Mouse (Mus musculus) CH12.LX (cell line): ENCODE measurements at regions not wholly inside any gene's neighbourhood (a gene's known extent, or its start where the extent isn't known, plus 50 kb on each side); places are given as distances from the start of the nearest gene placed in this dataset.

ENCODE experiments used
- DNase-seq: peaks from one replicate; pipeline ENCODE4 v3.0.0-alpha.2; 2013; ENCODE audit errors: extremely low read depth
- H3K27ac ChIP-seq: 2 replicates; pipeline ENCODE4 v1.5.1; 2012; ENCODE audit warnings: low read depth, mild to moderate bottlenecking, control low read depth, moderate library complexity; ENCODE audit not compliant: insufficient read depth
- H3K27me3 ChIP-seq: replicated peaks from 2 replicates; pipeline ENCODE3; 2012; ENCODE audit warnings: inconsistent platforms
- H3K36me3 ChIP-seq, 2 experiments: replicated peaks in 1 of 2; 2 replicates each; pipeline versions ENCODE3 to v1.6.1; 2012; ENCODE audit warnings: inconsistent platforms in 1 of 2, low read length in 1 of 2, mild to moderate bottlenecking in 1 of 2, mixed read lengths in 1 of 2, moderate library complexity in 1 of 2; ENCODE audit not compliant: control insufficient read depth in 1 of 2, insufficient read depth in 1 of 2
- H3K4me1 ChIP-seq, 2 experiments: 2 replicates each; pipeline ENCODE4 v1.6.1; 2012; ENCODE audit warnings: inconsistent platforms in 1 of 2, moderate library complexity in 1 of 2; ENCODE audit not compliant: insufficient read depth in 2 of 2, control insufficient read depth in 1 of 2
- H3K4me2 ChIP-seq: 2 replicates; pipeline ENCODE4 v1.6.1; 2012; ENCODE audit warnings: low read depth, mild to moderate bottlenecking, control low read depth; ENCODE audit not compliant: poor library complexity, insufficient read depth, severe bottlenecking
- H3K4me3 ChIP-seq, 3 experiments: fragments of 150-350 bp in 1 of 3; sonication (generic) in 1 of 3; replicated peaks in 1 of 3; 2 replicates each; pipeline versions ENCODE3 to v1.5.1; 2011 to 2012; ENCODE audit warnings: low read depth in 2 of 3, low read length in 2 of 3, mild to moderate bottlenecking in 2 of 3, moderate library complexity in 2 of 3, control low read depth in 1 of 3, improper control_type of control experiment in 1 of 3, inconsistent platforms in 1 of 3, mixed read lengths in 1 of 3; ENCODE audit not compliant: poor library complexity in 1 of 3
- H3K79me2 ChIP-seq: replicated peaks from 2 replicates; pipeline ENCODE4 v1.6.1; 2012; ENCODE audit warnings: mild to moderate bottlenecking, moderate library complexity; ENCODE audit not compliant: control insufficient read depth, poor library complexity, insufficient read depth, severe bottlenecking; ENCODE audit errors: extremely low read depth
- H3K9ac ChIP-seq: 2 replicates; pipeline ENCODE4 v1.6.1; 2012; ENCODE audit warnings: low read depth, mild to moderate bottlenecking, control low read depth, moderate library complexity; ENCODE audit not compliant: insufficient read depth
- H3K9me3 ChIP-seq: replicated peaks from 2 replicates; pipeline ENCODE3; 2012; ENCODE audit warnings: low read length, inconsistent platforms, mixed read lengths
- CHD2 ChIP-seq: IDR thresholded peaks from 2 replicates; pipeline ENCODE4 v1.6.1; 2011; ENCODE audit warnings: low read length, improper control_type of control experiment
- CTCF ChIP-seq, 2 experiments: IDR thresholded peaks in 1 of 2; conservative IDR thresholded peaks in 1 of 2; 2 replicates each; pipeline ENCODE4 v1.5.1; 2011 to 2012; ENCODE audit warnings: low read depth in 2 of 2, low read length in 2 of 2, improper control_type of control experiment in 1 of 2, inconsistent platforms in 1 of 2, mild to moderate bottlenecking in 1 of 2, moderate library complexity in 1 of 2
- ELF1 ChIP-seq: IDR thresholded peaks from 2 replicates; pipeline ENCODE4 v1.6.1; 2014; ENCODE audit warnings: low read depth, mild to moderate bottlenecking, inconsistent platforms, low read length, improper control_type of control experiment
- EP300 ChIP-seq: IDR thresholded peaks from 2 replicates; pipeline ENCODE4 v1.6.1; 2011; ENCODE audit warnings: low read length, improper control_type of control experiment
- ETS1 ChIP-seq: conservative IDR thresholded peaks from 2 replicates; pipeline ENCODE4 v1.6.1; 2012; ENCODE audit warnings: low read depth, mild to moderate bottlenecking, inconsistent platforms, low read length, improper control_type of control experiment, moderate library complexity
- HCFC1 ChIP-seq: IDR thresholded peaks from 2 replicates; pipeline ENCODE4 v1.6.1; 2012; ENCODE audit warnings: low read depth, mild to moderate bottlenecking, inconsistent platforms, low read length, improper control_type of control experiment
- IRF4 ChIP-seq: IDR thresholded peaks from 2 replicates; pipeline ENCODE4 v1.6.1; 2014; ENCODE audit warnings: low read depth, mild to moderate bottlenecking, inconsistent platforms, low read length, improper control_type of control experiment
- JUN ChIP-seq: IDR thresholded peaks from 2 replicates; pipeline ENCODE4 v1.6.1; 2011; ENCODE audit warnings: low read depth, mild to moderate bottlenecking, low read length, improper control_type of control experiment, moderate library complexity; ENCODE audit not compliant: insufficient read depth
- JUND ChIP-seq: conservative IDR thresholded peaks from 2 replicates; pipeline ENCODE4 v1.6.1; 2011; ENCODE audit warnings: low read depth, low read length, improper control_type of control experiment
- KAT2A ChIP-seq: IDR thresholded peaks from 2 replicates; pipeline ENCODE4 v1.6.1; 2012; ENCODE audit warnings: low read length, improper control_type of control experiment, inconsistent platforms; ENCODE audit not compliant: insufficient replicate concordance
- MAFK ChIP-seq: IDR thresholded peaks from 2 replicates; pipeline ENCODE4 v1.6.1; 2011; ENCODE audit warnings: low read length, improper control_type of control experiment; ENCODE audit not compliant: insufficient replicate concordance
- MAZ ChIP-seq: IDR thresholded peaks from 2 replicates; pipeline ENCODE4 v1.6.1; 2012; ENCODE audit warnings: low read depth, mild to moderate bottlenecking, inconsistent platforms, low read length, improper control_type of control experiment, moderate library complexity
- MEF2A ChIP-seq: IDR thresholded peaks from 2 replicates; pipeline ENCODE4 v1.6.1; 2014; ENCODE audit warnings: low read depth, mild to moderate bottlenecking, inconsistent platforms, low read length, improper control_type of control experiment, borderline replicate concordance
- MYC ChIP-seq: IDR thresholded peaks from 2 replicates; pipeline ENCODE4 v1.6.1; 2011; ENCODE audit warnings: low read depth, mild to moderate bottlenecking, improper control_type of control experiment, low read length
- NELFE ChIP-seq: IDR thresholded peaks from 2 replicates; pipeline ENCODE4 v1.6.1; 2011; ENCODE audit warnings: low read depth, low read length, improper control_type of control experiment
- NRF1 ChIP-seq: IDR thresholded peaks from 2 replicates; pipeline ENCODE4 v1.6.1; 2014; ENCODE audit warnings: low read depth, mild to moderate bottlenecking, inconsistent platforms, low read length, improper control_type of control experiment, moderate library complexity
- POLR2A ChIP-seq: IDR thresholded peaks from 2 replicates; pipeline ENCODE4 v1.6.1; 2011; ENCODE audit warnings: low read depth, mild to moderate bottlenecking, improper control_type of control experiment, low read length
- POLR2AphosphoS2 ChIP-seq: IDR thresholded peaks from 2 replicates; pipeline ENCODE4 v1.6.1; 2011; ENCODE audit warnings: low read depth, low read length, improper control_type of control experiment
- SIN3A ChIP-seq: IDR thresholded peaks from 2 replicates; pipeline ENCODE4 v1.6.1; 2012; ENCODE audit warnings: low read length, improper control_type of control experiment, inconsistent platforms
- SMC3 ChIP-seq: IDR thresholded peaks from 2 replicates; pipeline ENCODE4 v1.6.1; 2011; ENCODE audit warnings: low read depth, low read length, improper control_type of control experiment
- TBP ChIP-seq: conservative IDR thresholded peaks from 2 replicates; pipeline ENCODE4 v1.6.1; 2011; ENCODE audit warnings: low read depth, low read length, improper control_type of control experiment
- TCF12 ChIP-seq: IDR thresholded peaks from 2 replicates; pipeline ENCODE4 v1.6.1; 2014; ENCODE audit warnings: low read depth, mild to moderate bottlenecking, inconsistent platforms, low read length, improper control_type of control experiment
- UBTF ChIP-seq: IDR thresholded peaks from 2 replicates; pipeline ENCODE4 v1.6.1; 2012; ENCODE audit warnings: low read depth, mild to moderate bottlenecking, inconsistent platforms, low read length, improper control_type of control experiment, moderate library complexity
- USF1 ChIP-seq: IDR thresholded peaks from 2 replicates; pipeline ENCODE4 v1.6.1; 2014; ENCODE audit warnings: low read depth, mild to moderate bottlenecking, inconsistent platforms, low read length, improper control_type of control experiment
- USF2 ChIP-seq: conservative IDR thresholded peaks from 2 replicates; pipeline ENCODE4 v1.6.1; 2011; ENCODE audit warnings: low read depth, low read length, improper control_type of control experiment
- dilution Hi-C: fragments of 300-500 bp; cut with MboI; formaldehyde crosslinking; loops from 2 replicates; pipeline ENCODE4 v1.14.3; 2020; ENCODE audit warnings: low sequenced_read_pairs; ENCODE audit not compliant: extremely low pct_unique_long_range_greater_than_20kb, extremely low pct_ligation_motif_present
- in situ Hi-C: fragments of 300-500 bp; cut with MboI; formaldehyde crosslinking; loops from 3 replicates; pipeline ENCODE4 v1.14.3; 2019; ENCODE audit warnings: low sequenced_read_pairs, low pct_ligation_motif_present, low pct_unique_long_range_greater_than_20kb, mixed read lengths

DNA sequence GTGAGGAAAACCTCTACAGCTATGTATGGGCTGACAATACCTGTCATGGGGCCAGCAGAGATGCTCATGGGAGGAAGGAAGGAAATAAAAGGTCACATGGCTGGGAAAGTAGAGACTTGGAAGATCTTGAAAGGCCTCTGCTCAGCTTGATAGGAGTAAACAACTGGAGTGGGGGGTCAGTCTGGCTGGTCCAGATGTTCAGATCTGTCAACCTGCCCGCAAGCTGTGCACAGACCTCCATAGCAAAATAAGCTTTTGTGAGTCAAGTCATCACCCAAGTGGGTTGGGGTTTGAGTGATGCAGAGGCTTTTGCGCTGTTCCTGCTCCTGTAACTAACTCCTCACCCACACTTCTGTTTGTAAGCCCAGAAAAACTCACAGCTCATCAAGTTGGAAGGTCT lies 179.9 kb upstream of the Cenpe start:
- no peaks in the 10 kb centered on the region for H3K36me3 ChIP-seq
- TF ChIP-seq JUN (no peak), ETS1 (no peak), NELFE (no peak)
- TF ChIP-seq, all 38 proteins: peak for 0
- in situ Hi-C loops = no loop called here
- H3K79me2 ChIP-seq = no peaks in the 10 kb centered on the region
- no peak for DNase-seq
- H3K27ac ChIP-seq = no peak overlapping the region
- dilution Hi-C loops = no loop called here
- no peaks in the 10 kb centered on the region for H3K27me3 ChIP-seq
- no peaks in the 10 kb centered on the region for H3K4me1 ChIP-seq
- H3K9ac ChIP-seq = no peak overlapping the region
- no peaks in the 10 kb centered on the region for H3K9me3 ChIP-seq
- H3K4me3 ChIP-seq = no peak overlapping the region
- no peak overlapping the region for H3K4me2 ChIP-seq

GRCm38 (mm10) chr3:135037383-135037782 lies 175.0 kb upstream of the Cenpe start:
- dilution Hi-C loops (no loop called here), in situ Hi-C loops (no loop called here)

DNA sequence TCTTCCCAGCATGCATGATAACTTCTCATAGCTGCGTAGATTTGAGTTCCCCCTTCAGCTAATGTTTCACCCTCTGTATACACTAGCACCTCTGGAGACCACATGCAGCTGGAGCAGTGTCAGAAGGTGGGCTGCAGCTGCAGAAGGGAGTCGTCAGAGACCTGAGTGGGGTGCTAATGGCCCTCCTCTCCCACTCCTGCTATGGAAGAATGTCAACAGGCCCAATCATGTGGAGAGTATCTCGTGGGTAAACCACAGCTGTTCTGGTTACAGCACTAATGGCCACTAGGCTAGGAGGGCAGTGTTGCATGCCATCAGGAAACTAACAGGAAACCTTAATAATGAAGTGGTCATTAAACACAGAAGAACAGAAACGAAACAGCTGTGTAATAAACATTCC lies 170.1 kb upstream of the Cenpe start:
- TF ChIP-seq MAFK (no peak), POLR2A (no peak), TCF12 (no peak), MAZ (no peak), TBP (no peak), SMC3 (no peak), SIN3A (no peak), MYC (no peak), POLR2AphosphoS2 (no peak), USF1 (no peak), CTCF (conservative IDR thresholded peaks at IDR 0.05 in 1 of 2, IDR thresholded peaks at IDR 0.05 in 1 of 2; ENCODE audit: low read depth in 2 of 2, low read length in 2 of 2) (no peak), ETS1 (no peak), CHD2 (no peak), NRF1 (no peak)
- Histone ChIP-seq H3K79me2 (no peaks in the 10 kb centered on the region), H3K4me2 (no peak overlapping the region), H3K27me3 (no peaks in the 10 kb centered on the region), H3K9ac (no peak overlapping the region), H3K9me3 (no peaks in the 10 kb centered on the region), H3K27ac (no peak overlapping the region), H3K4me3 (no peak overlapping the region), H3K4me1 (no peaks in the 10 kb centered on the region), H3K36me3 (no peaks in the 10 kb centered on the region)
- dilution Hi-C loops (no loop called here), in situ Hi-C loops (no loop called here)
- DNase-seq = no peak

More at GRCm38 (mm10) chr3:135037383-135037782, 175.0 kb upstream of the Cenpe start:
- Histone ChIP-seq H3K4me3 (no peak overlapping the region), H3K4me2 (no peak overlapping the region), H3K27ac (no peak overlapping the region), H3K9ac (no peak overlapping the region), H3K4me1 (no peaks in the 10 kb centered on the region), H3K9me3 (no peaks in the 10 kb centered on the region), H3K79me2 (no peaks in the 10 kb centered on the region), H3K27me3 (no peaks in the 10 kb centered on the region), H3K36me3 (no peaks in the 10 kb centered on the region)
- DNase-seq = no peak
- no peak for TF ChIP-seq NRF1
- TF ChIP-seq MEF2A = no peak
- no peak for TF ChIP-seq HCFC1
- TF ChIP-seq EP300 = no peak
- no peak for TF ChIP-seq KAT2A
- TF ChIP-seq USF2 = no peak
- TF ChIP-seq NELFE = no peak
- no peak for TF ChIP-seq MAZ
- no peak for TF ChIP-seq ELF1
- no peak for TF ChIP-seq IRF4
- no peak for TF ChIP-seq TCF12
- TF ChIP-seq UBTF = no peak
- no peak for TF ChIP-seq MYC
- TF ChIP-seq JUND = no peak
- no peak for TF ChIP-seq SMC3
